Mouse (Mus musculus): ENCODE results near the gene Egfl7. TPM values are rescaled to one million over a fixed set of nuclear protein-coding genes. Genes with fewer than 3 reads are reported as not detected.
A peak's percentile ranks its signal among the peaks of the same experiment; 100 is the strongest.

Egfl7 gene
- polyA plus RNA-seq, 1 experiment: 196 TPM

DNA sequence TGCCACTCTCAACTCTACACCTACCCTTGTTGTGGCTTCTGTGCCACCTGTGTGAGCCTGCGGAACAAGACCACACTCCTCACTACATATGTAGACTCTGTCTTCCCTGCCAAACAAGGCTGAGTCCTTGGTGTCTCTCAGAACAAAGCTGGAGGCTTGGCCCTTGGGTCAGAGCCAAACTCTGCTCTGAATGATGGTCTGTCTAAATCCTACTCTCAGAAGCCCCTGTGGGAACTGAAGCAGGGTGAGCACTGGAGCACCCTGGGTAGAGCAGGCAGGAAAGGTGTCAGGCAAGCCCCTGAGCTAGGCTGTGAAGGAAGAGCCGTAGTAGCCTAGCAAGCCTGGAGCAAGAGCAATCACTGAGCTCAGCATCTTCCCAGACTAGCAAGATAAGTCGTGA, 29.6 kb upstream of the Egfl7 start:
- no peak for TF ChIP-seq POLR2A (IDR thresholded peaks at IDR 0.05; ENCODE audit: low read depth, low read length)
- no peak for TF ChIP-seq CTCF (IDR thresholded peaks at IDR 0.05; ENCODE audit: extremely low read depth, insufficient read depth, insufficient read length, insufficient replicate concordance)
- DNase-seq (ENCODE audit: low read depth in 1 of 2, low spot score in 2 of 2): no peak
- H3K4me3 ChIP-seq (ENCODE audit: extremely low read depth, insufficient read depth, insufficient read length): no peak overlapping the region
- 56% methylated on average over 3 of the region's 3 CpGs for WGBS
- H3K27ac ChIP-seq (ENCODE audit: insufficient read depth, low read length): peak overlapping the region; percentile 2; the same call in 1 of the 2 replicates
- no peaks in the 10 kb centered on the region; the same call in 1 of the 2 replicates for H3K4me1 ChIP-seq (ENCODE audit: control insufficient read depth, insufficient read depth, insufficient read length)
- H3K27me3 ChIP-seq (ENCODE audit: control insufficient read depth, insufficient read depth, low read length): no peaks in the 10 kb centered on the region
- H3K36me3 ChIP-seq (ENCODE audit: control insufficient read depth, insufficient read depth, low read length): no peaks in the 10 kb centered on the region

DNA sequence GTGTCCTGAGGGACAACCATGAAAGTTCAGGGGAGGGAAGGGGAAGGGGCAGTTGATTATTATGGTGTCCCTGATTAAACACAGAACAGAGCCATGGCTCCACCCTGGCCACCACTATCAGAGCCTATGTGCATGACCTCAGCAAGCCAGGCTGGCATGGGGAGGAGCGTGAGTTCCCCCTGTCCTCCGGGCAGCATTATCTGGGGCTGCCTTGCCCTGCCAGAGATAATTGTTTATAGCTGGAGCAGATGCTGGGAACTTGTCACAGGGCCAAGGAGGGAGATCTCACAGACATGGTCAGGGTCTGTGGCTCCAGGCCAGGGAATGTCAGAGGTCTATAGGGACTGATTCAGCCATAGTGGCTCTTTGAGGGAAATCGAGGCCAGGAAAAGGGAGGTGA, 29.0 kb upstream of the Egfl7 start:
- H3K27me3 ChIP-seq (ENCODE audit: control insufficient read depth, insufficient read depth, low read length): no peaks in the 10 kb centered on the region
- no peaks in the 10 kb centered on the region; the same call in 1 of the 2 replicates for H3K4me1 ChIP-seq (ENCODE audit: control insufficient read depth, insufficient read depth, insufficient read length)
- no peak for DNase-seq (ENCODE audit: low read depth in 1 of 2, low spot score in 2 of 2)
- 56% methylated on average over 3 of the region's 3 CpGs for WGBS
- H3K4me3 ChIP-seq (ENCODE audit: extremely low read depth, insufficient read depth, insufficient read length): no peak overlapping the region
- TF ChIP-seq POLR2A (IDR thresholded peaks at IDR 0.05; ENCODE audit: low read depth, low read length) (no peak), CTCF (IDR thresholded peaks at IDR 0.05; ENCODE audit: extremely low read depth, insufficient read depth, insufficient read length, insufficient replicate concordance) (no peak)
- no peak overlapping the region for H3K27ac ChIP-seq (ENCODE audit: insufficient read depth, low read length)
- H3K36me3 ChIP-seq (ENCODE audit: control insufficient read depth, insufficient read depth, low read length): no peaks in the 10 kb centered on the region

DNA sequence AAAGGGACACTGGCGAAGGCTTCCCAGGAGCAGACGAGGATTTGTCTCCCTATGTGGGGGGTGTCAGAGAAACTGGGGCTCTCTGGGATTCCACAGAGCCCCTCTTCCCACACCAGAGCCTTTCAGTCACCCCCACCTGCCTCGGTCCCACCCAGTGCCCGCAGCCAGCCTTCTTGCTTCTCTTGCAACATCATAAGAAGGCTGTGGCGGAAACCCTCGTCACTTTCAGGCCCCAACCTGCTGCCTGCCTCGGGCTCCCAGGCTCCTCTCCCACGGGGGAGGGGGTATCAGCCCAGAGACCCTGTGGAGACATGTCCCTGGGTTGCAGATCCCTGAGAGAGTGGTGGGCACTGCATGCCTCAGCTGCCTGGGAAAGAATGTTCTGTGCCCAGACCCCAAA, 28.4 kb upstream of the Egfl7 start:
- H3K4me3 ChIP-seq (ENCODE audit: extremely low read depth, insufficient read depth, insufficient read length): no peak overlapping the region
- TF ChIP-seq POLR2A (IDR thresholded peaks at IDR 0.05; ENCODE audit: low read depth, low read length): no peak
- no peak for TF ChIP-seq CTCF (IDR thresholded peaks at IDR 0.05; ENCODE audit: extremely low read depth, insufficient read depth, insufficient read length, insufficient replicate concordance)
- 38% methylated on average over 8 of the region's 8 CpGs for WGBS

DNA sequence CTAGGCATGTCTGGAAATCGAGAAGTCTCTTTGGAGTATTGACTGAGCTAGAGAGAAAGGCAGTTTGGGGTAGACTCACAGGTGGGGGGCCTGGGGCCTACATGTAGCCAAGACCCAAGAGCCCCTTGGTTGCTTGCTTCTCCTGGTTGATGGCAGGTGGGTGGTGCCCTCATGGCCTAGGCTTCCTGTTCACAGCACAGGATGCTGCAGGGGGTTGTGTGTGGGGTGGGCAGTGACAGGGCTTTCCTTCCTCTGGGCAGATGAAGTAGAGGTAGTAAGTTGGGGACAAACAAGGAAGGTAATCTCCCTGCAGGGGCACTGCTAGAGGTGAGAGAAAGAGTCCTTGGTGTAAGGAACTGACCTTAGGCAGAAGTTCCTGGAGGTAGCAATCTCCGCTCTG, 27.7 kb upstream of the Egfl7 start:
- no peaks in the 10 kb centered on the region; the same call in 1 of the 2 replicates for H3K4me1 ChIP-seq (ENCODE audit: control insufficient read depth, insufficient read depth, insufficient read length)
- WGBS: 55% methylated on average over 2 of the region's 2 CpGs

More for the DNA sequence above, 28.4 kb upstream of the Egfl7 start:
- Histone ChIP-seq H3K27me3 (ENCODE audit: control insufficient read depth, insufficient read depth, low read length) (no peaks in the 10 kb centered on the region), H3K27ac (ENCODE audit: insufficient read depth, low read length) (peak overlapping the region; percentile 30), H3K4me1 (ENCODE audit: control insufficient read depth, insufficient read depth, insufficient read length) (no peaks in the 10 kb centered on the region; the same call in 1 of the 2 replicates), H3K36me3 (ENCODE audit: control insufficient read depth, insufficient read depth, low read length) (no peaks in the 10 kb centered on the region)
- DNase-seq (ENCODE audit: low read depth in 1 of 2, low spot score in 2 of 2): no peak

DNA sequence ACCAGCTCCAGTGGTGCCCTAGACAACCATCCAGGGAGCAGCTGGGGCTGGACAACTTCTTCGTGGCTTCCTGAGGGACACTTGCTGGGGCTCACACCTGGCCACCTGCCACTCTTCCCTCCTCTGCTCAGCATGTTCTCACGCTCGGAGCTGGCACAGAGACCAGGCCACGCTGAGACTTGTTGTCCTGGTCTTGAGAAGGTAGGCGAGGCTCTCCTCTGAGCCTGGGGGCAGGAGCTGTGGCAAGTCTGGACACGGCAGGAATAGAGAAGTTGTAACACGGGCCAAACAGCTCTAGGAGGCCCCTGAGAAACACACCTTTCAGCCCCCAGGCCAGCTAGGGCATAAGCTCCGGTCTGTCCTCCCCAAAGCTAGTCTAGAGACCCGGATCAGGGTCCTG, 25.9 kb upstream of the Egfl7 start:
- H3K27me3 ChIP-seq (ENCODE audit: control insufficient read depth, insufficient read depth, low read length): no peaks in the 10 kb centered on the region
- no peaks in the 10 kb centered on the region for H3K36me3 ChIP-seq (ENCODE audit: control insufficient read depth, insufficient read depth, low read length)
- DNase-seq (ENCODE audit: low read depth in 1 of 2, low spot score in 2 of 2): no peak
- 68% methylated on average over 9 of the region's 9 CpGs for WGBS
- H3K4me3 ChIP-seq (ENCODE audit: extremely low read depth, insufficient read depth, insufficient read length): no peak overlapping the region
- H3K27ac ChIP-seq (ENCODE audit: insufficient read depth, low read length): no peak overlapping the region
- TF ChIP-seq CTCF (IDR thresholded peaks at IDR 0.05; ENCODE audit: extremely low read depth, insufficient read depth, insufficient read length, insufficient replicate concordance): no peak
- no peak for TF ChIP-seq POLR2A (IDR thresholded peaks at IDR 0.05; ENCODE audit: low read depth, low read length)
- no peaks in the 10 kb centered on the region; the same call in 1 of the 2 replicates for H3K4me1 ChIP-seq (ENCODE audit: control insufficient read depth, insufficient read depth, insufficient read length)

More for the DNA sequence above, 27.7 kb upstream of the Egfl7 start:
- H3K36me3 ChIP-seq (ENCODE audit: control insufficient read depth, insufficient read depth, low read length): no peaks in the 10 kb centered on the region
- H3K4me3 ChIP-seq (ENCODE audit: extremely low read depth, insufficient read depth, insufficient read length): no peak overlapping the region
- TF ChIP-seq CTCF (IDR thresholded peaks at IDR 0.05; ENCODE audit: extremely low read depth, insufficient read depth, insufficient read length, insufficient replicate concordance) (no peak), POLR2A (IDR thresholded peaks at IDR 0.05; ENCODE audit: low read depth, low read length) (no peak)
- peak overlapping the region; percentile 30 for H3K27ac ChIP-seq (ENCODE audit: insufficient read depth, low read length)
- DNase-seq (ENCODE audit: low read depth in 1 of 2, low spot score in 2 of 2): no peak
- no peaks in the 10 kb centered on the region for H3K27me3 ChIP-seq (ENCODE audit: control insufficient read depth, insufficient read depth, low read length)

DNA sequence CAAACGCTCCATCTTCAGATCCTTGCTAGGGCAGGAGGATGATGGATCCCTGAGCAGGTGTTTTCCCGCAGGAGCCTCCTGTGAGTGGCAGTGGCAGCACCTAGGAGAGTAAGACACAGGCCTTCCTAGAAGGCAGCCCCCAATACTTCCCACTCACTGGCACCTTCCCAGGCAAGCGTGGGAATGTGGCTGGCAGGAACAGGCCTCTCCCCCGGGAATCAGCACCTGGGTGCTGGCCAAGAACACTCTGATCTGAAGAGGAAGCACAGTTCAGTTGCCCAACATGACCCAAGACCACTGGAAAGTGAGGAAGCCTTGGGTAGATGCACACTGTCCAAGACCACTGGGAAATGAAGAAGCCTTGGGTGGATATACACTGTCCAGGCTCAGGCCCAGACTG, 24.7 kb upstream of the Egfl7 start:
- no peak for TF ChIP-seq CTCF (IDR thresholded peaks at IDR 0.05; ENCODE audit: extremely low read depth, insufficient read depth, insufficient read length, insufficient replicate concordance)
- no peak for TF ChIP-seq POLR2A (IDR thresholded peaks at IDR 0.05; ENCODE audit: low read depth, low read length)
- Histone ChIP-seq H3K27me3 (ENCODE audit: control insufficient read depth, insufficient read depth, low read length) (no peaks in the 10 kb centered on the region), H3K4me1 (ENCODE audit: control insufficient read depth, insufficient read depth, insufficient read length) (no peaks in the 10 kb centered on the region; the same call in 1 of the 2 replicates), H3K4me3 (ENCODE audit: extremely low read depth, insufficient read depth, insufficient read length) (no peak overlapping the region), H3K27ac (ENCODE audit: insufficient read depth, low read length) (no peak overlapping the region), H3K36me3 (ENCODE audit: control insufficient read depth, insufficient read depth, low read length) (no peaks in the 10 kb centered on the region)
- DNase-seq (ENCODE audit: low read depth in 1 of 2, low spot score in 2 of 2): no peak
- 72% methylated on average over 4 of the region's 4 CpGs for WGBS

DNA sequence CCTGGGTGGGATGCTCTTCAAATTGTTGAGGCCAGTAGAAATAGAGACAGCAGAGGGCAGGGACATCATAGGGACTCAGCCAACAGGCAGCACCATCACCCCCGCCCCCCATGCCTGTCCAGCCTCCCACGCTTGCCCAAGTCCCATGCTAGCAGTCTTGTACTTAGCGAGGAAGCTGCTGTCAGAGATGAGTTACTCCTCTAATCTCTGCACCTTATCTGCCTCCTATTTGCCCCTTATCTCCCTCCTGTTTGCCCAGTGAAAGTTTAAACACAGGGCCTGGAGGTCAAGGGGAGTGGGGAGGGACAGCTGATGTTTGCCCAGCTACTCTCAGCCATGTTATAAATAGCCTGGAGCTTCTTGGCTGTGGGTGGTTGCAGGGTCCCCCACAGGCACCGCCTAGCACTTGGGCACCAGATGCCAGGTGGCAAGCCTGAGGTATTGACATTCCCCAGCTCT, 23.2 kb upstream of the Egfl7 start:
- TF ChIP-seq CTCF (IDR thresholded peaks at IDR 0.05; ENCODE audit: extremely low read depth, insufficient read depth, insufficient read length, insufficient replicate concordance) (no peak), POLR2A (IDR thresholded peaks at IDR 0.05; ENCODE audit: low read depth, low read length) (no peak)
- DNase-seq (ENCODE audit: low read depth in 1 of 2, low spot score in 2 of 2): no peak
- H3K4me3 ChIP-seq (ENCODE audit: extremely low read depth, insufficient read depth, insufficient read length): no peak overlapping the region
- no peak overlapping the region for H3K27ac ChIP-seq (ENCODE audit: insufficient read depth, low read length)
- no peaks in the 10 kb centered on the region for H3K27me3 ChIP-seq (ENCODE audit: control insufficient read depth, insufficient read depth, low read length)
- no peaks in the 10 kb centered on the region for H3K36me3 ChIP-seq (ENCODE audit: control insufficient read depth, insufficient read depth, low read length)
- H3K4me1 ChIP-seq (ENCODE audit: control insufficient read depth, insufficient read depth, insufficient read length): no peaks in the 10 kb centered on the region
- 76% methylated on average over 4 of the region's 4 CpGs for WGBS
